Mouse (Mus musculus) C2C12 (cell line): Measurements from ENCODE around the gene Edrf1.

Source experiments
- CEBPB ChIP-seq: IDR thresholded peaks from one replicate; pipeline ENCODE4 v1.6.1; 2011; ENCODE audit warnings: low read depth, mild to moderate bottlenecking, control low read depth, moderate library complexity
- CTCF ChIP-seq: IDR thresholded peaks from one replicate; pipeline ENCODE4 v1.5.1; 2011; ENCODE audit not compliant: control insufficient read depth, insufficient read depth, insufficient read length
- MAX ChIP-seq: IDR thresholded peaks from one replicate; pipeline ENCODE4 v1.6.1; 2011; ENCODE audit warnings: mild to moderate bottlenecking, control low read depth
- MYOD1 ChIP-seq: IDR thresholded peaks from one replicate; pipeline ENCODE4 v1.6.1; 2011; ENCODE audit warnings: low read depth; ENCODE audit not compliant: control insufficient read depth, insufficient read length
- MYOG ChIP-seq: IDR thresholded peaks from one replicate; pipeline ENCODE4 v1.6.1; 2011; ENCODE audit not compliant: control insufficient read depth, insufficient read length; ENCODE audit errors: extremely low read depth
- USF1 ChIP-seq: IDR thresholded peaks from one replicate; pipeline ENCODE4 v1.6.1; 2011; ENCODE audit warnings: low read depth, mild to moderate bottlenecking, control low read depth, moderate library complexity

- TF ChIP-seq CTCF = no peak
- TF ChIP-seq MAX = no peak
- no peak for TF ChIP-seq CEBPB
- TF ChIP-seq MYOG = no peak
- TF ChIP-seq MYOD1 = no peak
- TF ChIP-seq USF1 = no peak
Measured at GRCm38 (mm10) chr7:133604427-133605081, 32.8 kb upstream of the Edrf1 start.
